Mouse (Mus musculus) adrenal gland (tissue): ENCODE results near the gene Idh3a.
"Not testable (repeated sequence)": the region's sequence is repeated elsewhere in the genome, so short reads cannot be mapped to it uniquely, and the experiment has no call there.

Source experiments
- intact Hi-C: fragments of 180-260 bp; cut with DNase I; formaldehyde crosslinking; loops from one replicate; pipeline ENCODE4 v1.15.1; 2025

Gene Idh3a

DNA sequence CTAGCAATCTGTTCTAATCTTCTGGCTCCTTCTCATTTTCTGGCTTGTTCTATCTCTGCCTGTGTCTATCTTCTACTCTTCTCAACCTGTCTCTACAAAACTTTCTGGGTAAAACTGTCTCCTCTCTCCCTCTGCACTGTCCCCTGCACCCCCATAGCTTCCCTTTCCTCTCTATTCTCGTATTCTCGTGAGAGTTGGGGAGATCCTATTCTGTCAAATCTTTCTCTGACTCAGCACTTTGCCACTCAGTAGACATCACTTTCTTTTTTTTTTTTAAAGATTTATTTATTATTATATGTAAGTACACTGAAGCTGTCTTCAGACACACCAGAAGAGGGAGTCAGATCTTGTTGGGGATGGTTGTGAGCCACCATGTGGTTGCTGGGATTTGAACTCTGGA, 2.0 kb upstream of the Idh3a start:
- intact Hi-C loops, result not testable (repeated sequence)

DNA sequence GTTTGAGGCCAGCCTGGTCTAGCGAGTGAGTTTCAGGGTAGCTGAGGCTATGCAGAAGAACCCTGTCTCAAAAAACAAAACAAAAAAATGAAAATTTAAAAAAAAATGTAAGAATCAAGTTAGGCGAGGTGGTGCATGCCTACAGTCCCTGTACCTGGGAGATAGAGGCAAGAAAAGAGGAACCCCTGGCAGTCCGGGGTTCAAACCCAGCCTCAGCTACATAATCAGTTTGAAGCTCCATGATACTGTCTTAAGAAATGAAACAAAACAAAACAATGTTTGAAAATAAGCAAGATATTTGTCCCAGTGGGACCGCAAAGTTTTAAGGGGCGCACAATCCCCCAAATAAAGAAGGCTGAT, 315 bp upstream of the Idh3a start:
- intact Hi-C loops, result no loop called here

- intact Hi-C loops, result no loop called here
These were observed 1.7 kb downstream of the Idh3a start for GRCm38 (mm10) chr9:54587863-54588262.

GRCm38 (mm10) chr9:54593652-54594051, 7.5 kb downstream of the Idh3a start:
- intact Hi-C loops, result not testable (repeated sequence)

GRCm38 (mm10) chr9:54596752-54597465, 10.8 kb downstream of the Idh3a start:
- intact Hi-C loops, result no loop called here

- intact Hi-C loops, result loop anchor here (10.0 kb wide), 1 partner anchor 168 kb away; no protein-coding TSS in a partner anchor
These were observed 16.3 kb downstream of the Idh3a start for GRCm38 (mm10) chr9:54602386-54602785.

DNA sequence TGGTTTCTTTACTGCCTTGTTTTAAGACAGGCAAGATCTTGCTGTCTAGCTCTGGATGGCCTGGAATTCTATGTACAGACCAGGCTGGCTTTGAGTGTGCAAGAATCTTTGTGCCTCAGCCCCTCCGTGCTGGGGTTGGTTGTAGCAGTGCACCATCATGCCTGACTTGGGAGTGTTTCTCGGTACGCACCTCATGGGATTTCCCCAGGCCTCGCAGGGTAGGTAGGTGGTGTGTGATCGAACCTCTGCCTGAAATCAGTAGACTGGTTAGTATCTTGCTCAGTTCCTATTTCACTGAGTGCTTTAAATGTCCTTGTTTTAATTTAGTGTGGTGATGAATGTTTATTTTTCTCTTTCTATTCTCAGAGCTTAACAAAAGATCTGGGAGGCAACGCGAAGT, 16.8 kb downstream of the Idh3a start:
- intact Hi-C loops, result loop anchor here (10.0 kb wide), 1 partner anchor 168 kb away; no protein-coding TSS in a partner anchor

DNA sequence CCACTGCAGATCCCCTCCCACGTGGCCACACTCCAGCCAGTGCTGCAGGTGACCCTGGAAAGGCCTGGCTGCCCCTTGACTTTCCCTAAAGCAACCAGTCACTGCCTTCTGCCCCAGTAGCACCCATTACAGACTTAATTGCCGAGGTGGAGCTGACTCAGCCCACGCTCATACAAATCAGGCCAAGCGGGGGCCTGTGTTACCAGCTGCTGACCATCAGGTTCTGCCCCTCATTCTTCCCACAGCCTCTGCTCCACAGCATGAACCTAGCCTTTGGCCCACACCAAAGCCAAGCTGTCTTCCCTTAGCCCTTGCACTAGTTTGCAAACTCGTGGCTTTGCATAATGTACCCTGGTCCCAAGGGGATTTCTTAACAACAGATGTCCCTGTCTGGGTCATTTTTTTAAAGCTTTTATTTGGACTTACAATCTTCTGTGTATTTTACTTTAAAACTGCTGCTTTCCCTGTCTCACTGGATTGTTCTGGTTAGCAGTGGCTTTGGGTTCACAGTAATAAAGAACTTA, 18.1 kb downstream of the Idh3a start:
- intact Hi-C loops, result loop anchor here (10.0 kb wide), 1 partner anchor 169 kb away; no protein-coding TSS in a partner anchor

GRCm38 (mm10) chr9:54604886-54605285, 18.8 kb downstream of the Idh3a start:
- intact Hi-C loops, result loop anchor here (5.0 to 10.0 kb wide), 2 partner anchors 53 to 170 kb away; no protein-coding TSS in a partner anchor

GRCm38 (mm10) chr9:54612781-54613191, 26.7 kb downstream of the Idh3a start:
- intact Hi-C loops, result no loop called here

DNA sequence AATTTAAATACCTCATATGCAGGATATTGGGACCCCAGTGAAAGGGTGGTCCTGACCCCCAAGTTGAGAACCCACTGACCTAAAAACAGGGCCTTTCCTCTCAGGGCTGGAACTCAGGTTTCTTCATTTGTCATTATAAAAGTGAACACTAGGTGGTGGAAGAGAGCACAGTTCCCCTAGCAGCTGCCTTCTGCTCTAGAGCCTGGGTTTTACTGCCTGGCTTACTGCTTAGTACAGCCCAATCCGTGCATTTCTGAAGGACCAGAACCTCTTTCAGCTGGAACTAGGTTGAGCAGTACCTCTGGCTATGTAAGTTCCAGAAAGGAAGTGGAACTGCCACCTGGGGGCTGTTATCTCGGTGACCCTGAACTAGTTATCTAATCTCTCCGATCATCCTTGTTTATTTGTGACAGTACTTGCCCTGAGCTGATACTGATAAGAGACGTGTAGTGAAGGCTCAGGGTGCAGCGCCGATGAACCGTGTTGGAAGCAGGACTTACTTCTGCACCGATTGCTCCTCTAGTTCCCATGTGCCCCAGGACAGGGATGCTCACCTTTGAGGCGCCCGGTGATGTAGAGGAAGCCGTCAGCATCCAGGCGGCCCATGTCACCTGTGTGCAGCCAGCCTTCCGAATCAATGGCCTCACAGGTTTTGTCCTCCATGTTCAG, 28.2 kb downstream of the Idh3a start:
- intact Hi-C loops, result loop anchor here (1.0 kb wide), 1 partner anchor 62 kb away; no protein-coding TSS in a partner anchor

- intact Hi-C loops, result no loop called here
These were observed 41.1 kb downstream of the Idh3a start for GRCm38 (mm10) chr9:54627240-54627639.

DNA sequence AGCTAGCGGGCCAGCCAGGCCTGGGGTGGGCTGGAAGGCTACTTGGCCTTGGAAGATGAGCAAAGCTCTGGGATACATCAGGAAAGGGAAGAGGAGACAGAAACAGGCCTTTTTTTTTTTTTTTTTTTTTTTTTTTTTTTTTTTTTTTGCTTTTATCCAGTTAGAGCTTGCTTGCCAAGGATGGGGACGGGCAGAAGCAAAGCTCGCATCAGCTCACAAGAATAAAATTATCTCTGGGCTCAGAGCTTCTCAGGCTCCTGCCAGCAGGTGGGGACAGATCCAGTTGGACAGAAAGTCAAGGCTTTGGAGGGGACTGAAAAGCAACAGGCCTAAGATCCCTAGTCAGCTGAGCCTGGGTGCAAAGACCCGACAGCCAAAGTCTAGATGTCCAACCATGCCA, 42.6 kb downstream of the Idh3a start:
- intact Hi-C loops, result no loop called here

DNA sequence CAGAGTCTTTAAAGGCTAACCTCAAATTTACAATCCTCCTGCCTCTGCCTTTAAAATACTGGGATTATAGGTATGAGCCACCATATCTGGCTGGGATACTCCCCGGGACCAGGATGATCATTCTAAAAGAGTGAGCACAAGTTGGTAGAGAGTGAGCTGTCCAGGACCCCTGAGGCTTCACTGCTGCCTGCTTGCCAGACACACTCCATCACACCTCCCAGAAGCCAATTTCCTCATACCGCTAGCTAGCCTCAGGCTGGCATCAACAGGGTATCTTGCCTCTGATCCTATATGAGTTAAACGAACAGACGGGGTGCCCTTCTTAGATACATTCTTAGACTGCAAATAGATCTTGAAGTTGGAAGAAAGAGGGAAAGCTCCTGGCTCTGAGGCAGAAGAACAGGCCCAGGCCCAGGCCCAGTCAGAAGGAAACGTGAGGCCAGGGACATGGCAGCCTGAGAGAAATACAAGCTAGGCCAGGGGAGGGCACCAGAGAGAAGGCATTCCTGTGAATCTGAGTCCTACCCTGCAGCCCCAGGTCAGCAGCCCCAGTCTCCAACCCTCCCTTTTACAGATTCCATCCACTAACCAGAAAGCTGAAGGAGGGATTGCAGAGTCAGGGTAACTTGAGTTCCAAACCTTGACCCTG, 43.6 kb downstream of the Idh3a start:
- intact Hi-C loops, result loop anchor here (5.0 kb wide), 1 partner anchor 48 kb away; no protein-coding TSS in a partner anchor

GRCm38 (mm10) chr9:54630905-54631304, 44.8 kb downstream of the Idh3a start:
- intact Hi-C loops, result loop anchor here (5.0 kb wide), 1 partner anchor 46 kb away; no protein-coding TSS in a partner anchor

- intact Hi-C loops, result loop anchor here (5.0 kb wide), 1 partner anchor 44 kb away; no protein-coding TSS in a partner anchor
These were observed 47.3 kb downstream of the Idh3a start for GRCm38 (mm10) chr9:54633401-54633800.

GRCm38 (mm10) chr9:54637510-54638314, 51.6 kb downstream of the Idh3a start:
- intact Hi-C loops, result no loop called here

GRCm38 (mm10) chr9:54639192-54639591, 53.1 kb downstream of the Idh3a start:
- intact Hi-C loops, result no loop called here

DNA sequence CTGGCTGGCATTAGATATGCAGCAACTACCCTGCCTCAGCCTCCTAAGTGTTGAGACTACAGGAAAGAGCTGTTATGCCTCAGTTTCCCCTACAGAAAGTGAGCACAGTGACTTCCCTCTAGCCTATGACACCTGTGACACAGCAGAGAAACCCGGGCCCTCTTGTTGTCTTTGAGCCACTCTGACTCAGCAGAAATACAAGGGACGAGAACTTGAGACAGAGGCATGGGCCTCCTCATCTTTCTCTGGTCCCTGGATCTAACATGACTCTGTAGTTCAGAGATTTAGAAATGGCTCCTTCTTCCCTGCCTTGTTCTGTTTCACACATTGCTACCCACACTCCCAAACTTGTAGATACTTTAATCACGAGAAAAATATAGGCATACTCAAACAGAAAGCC, 55.4 kb downstream of the Idh3a start:
- intact Hi-C loops, result no loop called here

GRCm38 (mm10) chr9:54642149-54642548, 56.0 kb downstream of the Idh3a start:
- intact Hi-C loops, result no loop called here

DNA sequence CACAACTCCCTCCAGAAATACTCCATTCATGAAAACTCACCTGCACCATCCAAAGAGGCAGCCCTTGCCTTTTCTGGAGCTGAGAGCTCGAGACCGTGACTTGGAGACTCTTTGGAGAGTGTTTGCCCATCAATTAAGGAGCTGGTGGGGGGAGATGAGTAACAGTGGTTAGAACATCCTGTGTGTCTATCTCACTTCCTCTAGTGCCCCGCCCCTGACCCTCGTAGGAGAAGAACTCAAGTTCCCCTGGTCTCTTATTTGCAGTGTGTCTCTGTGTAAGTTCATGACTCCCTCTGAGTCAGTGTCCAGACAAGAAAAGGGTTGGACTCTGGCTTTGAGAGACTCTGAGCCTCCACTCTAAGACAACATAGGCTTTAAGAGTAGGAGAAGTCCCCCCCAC, 56.4 kb downstream of the Idh3a start:
- intact Hi-C loops, result no loop called here
